Mouse (Mus musculus): ENCODE results near the gene Slc25a39. TPM values are rescaled to one million over a fixed set of nuclear protein-coding genes. Genes with fewer than 3 reads are reported as not detected.

Gene Slc25a39
- total and polyA plus RNA-seq, 3 experiments: 183 to 325 TPM; not detected in 1

DNA sequence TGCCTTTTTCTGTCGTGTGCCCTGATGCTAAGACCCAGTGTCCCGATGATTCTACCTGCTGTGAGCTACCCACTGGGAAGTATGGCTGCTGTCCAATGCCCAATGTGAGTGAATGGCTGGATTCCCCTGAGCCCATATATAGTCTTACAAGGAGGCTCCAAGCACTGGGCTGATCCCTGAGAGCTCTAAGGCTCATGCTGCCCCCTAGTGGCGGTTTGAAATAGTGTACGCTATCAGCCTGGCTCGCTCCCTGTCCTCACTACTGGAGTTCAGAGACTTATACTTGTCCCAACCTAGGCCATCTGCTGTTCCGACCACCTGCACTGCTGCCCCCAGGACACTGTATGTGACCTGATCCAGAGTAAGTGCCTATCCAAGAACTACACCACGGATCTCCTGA, 26.7 kb upstream of the Slc25a39 start:
- Histone ChIP-seq H3K36me3 (ENCODE audit: control insufficient read depth in 1 of 2, insufficient read depth in 2 of 2, low read length in 2 of 2) (peaks cover 0 to 4% of the 10 kb centered on the region in 2 experiments; a peak in 3 of 4 replicates), H3K9ac (ENCODE audit: control insufficient read depth, low read depth, low read length, poor library complexity, severe bottlenecking) (no peak overlapping the region), H3K27ac (ENCODE audit: control insufficient read depth, low read depth, low read length) (no peak overlapping the region), H3K9me3 (replicated peaks; ENCODE audit: insufficient read depth, low read length) (no peaks in the 10 kb centered on the region), H3K4me3 (ENCODE audit: control insufficient read depth in 1 of 2, insufficient read depth in 1 of 2, low read depth in 2 of 2, low read length in 2 of 2) (no peak overlapping the region), H3K27me3 (ENCODE audit: control insufficient read depth in 1 of 2, insufficient read depth in 2 of 2, low read length in 2 of 2) (no peaks in the 10 kb centered on the region), H3K4me1 (ENCODE audit: control insufficient read depth in 1 of 2, insufficient read depth in 2 of 2, low read length in 2 of 2) (peaks cover 3 to 18% of the 10 kb centered on the region in 2 experiments; a peak in 3 of 4 replicates), H3K79me2 (ENCODE audit: control insufficient read depth, insufficient read depth, low read length, poor library complexity) (peaks cover 2% of the 10 kb centered on the region; the same call in 1 of the 2 replicates)
- DNase-seq (ENCODE audit: low read depth, low spot score): peak; percentile 92
- TF ChIP-seq POLR2A (IDR thresholded peaks at IDR 0.05; ENCODE audit: control insufficient read depth in 1 of 2, insufficient read depth in 1 of 2, low read depth in 1 of 2, low read length in 2 of 2, poor library complexity in 1 of 2) (no peak), CTCF (IDR thresholded peaks at IDR 0.05 in 2 of 3, conservative IDR thresholded peaks at IDR 0.05 in 1 of 3; ENCODE audit: control insufficient read depth in 1 of 3, insufficient read depth in 1 of 3, low read depth in 2 of 3, low read length in 3 of 3, poor library complexity in 1 of 3, severe bottlenecking in 1 of 3) (peak; percentile 91 to 93 (median 92)), TBP (IDR thresholded peaks at IDR 0.05; ENCODE audit: low read depth, low read length) (0 out of 2 replicates have a peak, but pooled peaks have one; percentile 15), SIN3A (IDR thresholded peaks at IDR 0.05; ENCODE audit: low read length) (peak; percentile 48; the same call in 1 of the 2 replicates), MYC (IDR thresholded peaks at IDR 0.05; ENCODE audit: low read depth, low read length) (0 out of 2 replicates have a peak, but pooled peaks have one; percentile 45), BHLHE40 (IDR thresholded peaks at IDR 0.05; ENCODE audit: borderline replicate concordance, low read depth, low read length) (no peak), SMC3 (IDR thresholded peaks at IDR 0.05; ENCODE audit: low read depth, low read length) (peak; percentile 87), RAD21 (IDR thresholded peaks at IDR 0.05; ENCODE audit: low read depth, low read length) (peak; percentile 90)

GRCm38 (mm10) chr11:102433866-102434265, 26.1 kb upstream of the Slc25a39 start:
- DNase-seq (ENCODE audit: low read depth, low spot score): no peak
- Histone ChIP-seq H3K4me1 (ENCODE audit: control insufficient read depth in 1 of 2, insufficient read depth in 2 of 2, low read length in 2 of 2) (peaks cover 3 to 22% of the 10 kb centered on the region in 2 experiments), H3K27ac (ENCODE audit: control insufficient read depth, low read depth, low read length) (no peak overlapping the region), H3K79me2 (ENCODE audit: control insufficient read depth, insufficient read depth, low read length, poor library complexity) (peaks cover 2% of the 10 kb centered on the region; the same call in 1 of the 2 replicates), H3K4me3 (ENCODE audit: control insufficient read depth in 1 of 2, insufficient read depth in 1 of 2, low read depth in 2 of 2, low read length in 2 of 2) (no peak overlapping the region), H3K9me3 (replicated peaks; ENCODE audit: insufficient read depth, low read length) (no peaks in the 10 kb centered on the region), H3K27me3 (ENCODE audit: control insufficient read depth in 1 of 2, insufficient read depth in 2 of 2, low read length in 2 of 2) (no peaks in the 10 kb centered on the region), H3K9ac (ENCODE audit: control insufficient read depth, low read depth, low read length, poor library complexity, severe bottlenecking) (no peak overlapping the region), H3K36me3 (ENCODE audit: control insufficient read depth in 1 of 2, insufficient read depth in 2 of 2, low read length in 2 of 2) (peaks cover 0 to 8% of the 10 kb centered on the region in 2 experiments; a peak in 3 of 4 replicates)
- no peak for TF ChIP-seq MAFK (IDR thresholded peaks at IDR 0.05; ENCODE audit: borderline replicate concordance, low read depth, low read length)
- no peak for TF ChIP-seq JUND (IDR thresholded peaks at IDR 0.05; ENCODE audit: low read depth, low read length)
- no peak for TF ChIP-seq POLR2A (IDR thresholded peaks at IDR 0.05; ENCODE audit: control insufficient read depth in 1 of 2, insufficient read depth in 1 of 2, low read depth in 1 of 2, low read length in 2 of 2, poor library complexity in 1 of 2)
- no peak for TF ChIP-seq KAT2A (conservative IDR thresholded peaks at IDR 0.05; ENCODE audit: low read depth, low read length)
- no peak for TF ChIP-seq NELFE (IDR thresholded peaks at IDR 0.05; ENCODE audit: low read depth, low read length)
- no peak for TF ChIP-seq E2F4 (IDR thresholded peaks at IDR 0.05; ENCODE audit: borderline replicate concordance, low read depth, low read length)
- TF ChIP-seq TAL1 (IDR thresholded peaks at IDR 0.05; ENCODE audit: low read length): no peak
- no peak for TF ChIP-seq ZC3H11A (IDR thresholded peaks at IDR 0.05; ENCODE audit: low read depth, low read length)
- TF ChIP-seq GABPA (IDR thresholded peaks at IDR 0.05; ENCODE audit: low read depth, low read length): no peak
- TF ChIP-seq CTCF (IDR thresholded peaks at IDR 0.05 in 2 of 3, conservative IDR thresholded peaks at IDR 0.05 in 1 of 3; ENCODE audit: control insufficient read depth in 1 of 3, insufficient read depth in 1 of 3, low read depth in 2 of 3, low read length in 3 of 3, poor library complexity in 1 of 3, severe bottlenecking in 1 of 3): no peak
- no peak for TF ChIP-seq SMC3 (IDR thresholded peaks at IDR 0.05; ENCODE audit: low read depth, low read length)
- TF ChIP-seq MYB (IDR thresholded peaks at IDR 0.05; ENCODE audit: low read depth, low read length): no peak
- TF ChIP-seq CHD2 (IDR thresholded peaks at IDR 0.05; ENCODE audit: low read length): no peak
- no peak for TF ChIP-seq ZNF384 (IDR thresholded peaks at IDR 0.05; ENCODE audit: low read depth, low read length)
- TF ChIP-seq TBP (IDR thresholded peaks at IDR 0.05; ENCODE audit: low read depth, low read length): no peak
- no peak for TF ChIP-seq TCF12 (IDR thresholded peaks at IDR 0.05; ENCODE audit: low read depth, low read length)
- TF ChIP-seq ETS1 (IDR thresholded peaks at IDR 0.05; ENCODE audit: low read depth, low read length): no peak

Measured in MEL (cell line).